Mouse (Mus musculus) regulatory T cell (primary cell): ENCODE results near the gene Sclt1.

ENCODE experiments used
- in situ Hi-C: fragments of 300-600 bp; cut with MboI, MseI; formaldehyde crosslinking; loops from one replicate; pipeline ENCODE4 v1.15.1; 2025; ENCODE audit warnings: high pct_unique_total_duplicates

The Sclt1 gene

DNA sequence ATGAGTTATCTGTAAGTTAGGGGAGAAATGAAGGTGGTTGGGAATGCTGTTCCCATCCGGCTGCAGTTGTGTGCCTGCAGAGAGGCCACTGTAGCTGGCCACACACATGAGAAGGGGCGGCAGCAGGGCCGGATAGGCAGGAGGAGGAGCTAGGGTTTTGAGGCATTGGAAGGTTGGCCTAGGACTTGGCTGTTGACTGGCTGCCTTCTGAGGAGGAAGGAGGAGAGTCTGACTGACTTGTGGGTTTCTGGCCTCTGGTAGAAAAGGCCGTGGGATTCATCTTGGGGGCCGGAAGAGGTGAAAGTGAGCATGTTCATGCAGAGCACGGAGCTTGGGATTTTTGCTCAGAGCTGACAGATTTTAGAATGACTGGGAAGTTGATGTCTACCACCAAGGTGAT is 154.7 kb downstream of the Sclt1 start:
- in situ Hi-C loops, result no loop called here

DNA sequence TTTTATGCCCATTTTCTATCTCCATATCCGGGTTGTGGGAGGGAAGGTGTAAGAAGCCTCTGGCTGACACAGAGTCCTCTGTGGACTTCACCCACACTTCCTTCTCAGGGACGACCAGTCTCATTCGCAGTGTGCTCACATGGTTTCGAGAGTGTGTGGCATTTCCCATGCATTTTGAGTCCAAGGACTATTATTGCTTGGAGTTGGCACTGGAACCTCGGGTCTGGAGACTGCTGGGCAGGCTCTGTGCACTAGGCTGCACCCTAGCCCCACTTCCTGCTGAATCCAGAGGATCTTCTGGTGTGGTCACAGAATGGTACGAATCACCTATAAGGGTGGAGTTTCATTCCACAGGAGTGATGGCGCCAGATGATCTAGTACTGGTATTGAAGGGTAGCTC is 155.4 kb downstream of the Sclt1 start:
- in situ Hi-C loops, result no loop called here

DNA sequence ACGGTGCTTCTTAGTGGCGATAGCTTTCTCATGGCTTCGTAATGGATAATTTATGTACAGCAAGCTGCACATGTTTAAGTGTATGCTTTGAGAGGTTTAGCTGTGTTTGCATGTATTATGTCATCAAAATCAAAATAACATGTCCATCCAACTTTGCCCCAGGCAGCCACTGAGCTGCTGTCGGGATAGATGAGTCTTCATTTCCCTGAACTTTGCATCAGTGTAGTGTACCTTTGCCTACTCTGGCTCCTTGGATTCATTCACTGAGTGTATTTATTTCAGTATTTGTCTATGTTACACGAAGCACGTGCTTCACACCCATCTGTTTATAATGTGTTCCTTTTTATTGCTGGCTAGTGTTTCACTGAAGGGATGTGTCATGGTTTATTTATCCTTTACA is 156.0 kb downstream of the Sclt1 start:
- in situ Hi-C loops, result no loop called here

DNA sequence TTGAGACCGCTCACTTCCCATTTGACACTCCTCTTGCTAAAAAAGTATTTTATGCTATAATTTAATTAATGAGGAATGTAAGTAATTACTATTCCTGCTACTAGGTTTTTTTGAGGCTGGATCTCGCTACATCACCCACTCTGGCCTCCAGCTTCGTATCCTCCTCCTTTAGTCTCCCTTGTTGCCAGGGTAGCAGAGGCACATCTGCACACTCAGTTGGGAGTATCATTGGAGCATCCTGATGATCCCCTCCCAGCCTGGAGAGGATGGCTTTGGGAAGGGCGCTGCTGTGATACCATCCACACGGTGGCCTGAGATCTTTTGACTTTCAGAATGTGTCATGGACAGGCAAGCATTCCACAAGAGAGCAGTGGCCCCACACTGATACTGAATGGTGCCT is 156.8 kb downstream of the Sclt1 start:
- in situ Hi-C loops, result no loop called here

DNA sequence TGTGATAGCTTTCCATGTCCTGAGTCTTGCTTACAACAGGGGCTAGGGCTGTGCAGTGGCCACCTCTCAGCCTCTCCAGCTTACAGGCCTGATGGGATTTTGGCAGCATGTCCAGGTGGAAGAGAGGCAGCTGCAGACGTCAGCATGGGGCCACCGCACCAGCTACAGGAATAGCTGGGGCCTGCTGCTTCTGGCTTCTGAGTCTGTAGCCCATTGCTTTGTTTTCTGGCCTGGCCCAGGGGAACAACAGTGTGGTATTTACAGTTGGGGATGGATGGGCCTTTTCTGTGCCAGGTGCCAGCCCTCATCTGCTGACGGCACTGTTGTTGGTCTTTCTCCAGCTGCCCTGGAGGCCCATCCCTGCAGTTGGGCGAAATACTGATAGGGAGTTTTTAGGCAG is 158.7 kb downstream of the Sclt1 start:
- in situ Hi-C loops, result no loop called here

DNA sequence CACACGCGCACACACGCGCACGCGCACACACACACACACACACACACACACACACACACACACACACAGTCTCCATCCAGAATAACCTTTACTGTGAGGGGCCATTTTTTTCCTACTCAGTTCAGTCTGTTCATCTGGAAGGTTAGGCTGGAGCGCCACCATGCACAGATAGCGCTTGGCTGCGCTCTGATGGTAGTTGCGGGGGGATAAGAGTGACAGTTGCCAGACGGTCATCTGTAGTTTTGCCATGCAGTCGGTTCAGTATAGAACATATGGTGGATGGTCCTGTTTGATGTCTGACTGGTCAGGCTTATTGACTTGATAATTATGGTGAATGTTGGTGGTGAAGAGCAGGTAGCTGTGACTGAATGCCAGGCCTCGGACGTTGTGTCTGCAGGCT is 159.2 kb downstream of the Sclt1 start:
- in situ Hi-C loops, result no loop called here

DNA sequence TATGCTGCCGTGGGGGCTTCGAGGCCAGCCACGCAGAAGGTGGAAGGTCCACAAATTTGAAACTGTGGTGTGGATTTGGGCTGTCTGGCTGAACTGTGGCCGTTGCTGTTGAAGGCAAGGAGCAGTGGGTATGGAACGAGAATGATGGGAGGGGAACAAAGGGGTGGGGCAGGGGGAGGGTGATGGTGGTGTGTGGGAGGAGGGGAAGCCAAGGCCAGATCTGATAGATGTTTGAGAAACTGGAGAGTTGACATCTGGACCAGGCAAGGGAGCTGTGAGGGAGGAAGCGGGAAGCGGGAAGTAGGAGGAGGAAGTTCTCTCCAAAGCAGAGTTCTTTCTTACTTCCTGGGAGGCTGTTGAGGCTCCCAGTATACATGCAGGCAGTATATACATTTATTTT is 160.1 kb downstream of the Sclt1 start:
- in situ Hi-C loops, result no loop called here

DNA sequence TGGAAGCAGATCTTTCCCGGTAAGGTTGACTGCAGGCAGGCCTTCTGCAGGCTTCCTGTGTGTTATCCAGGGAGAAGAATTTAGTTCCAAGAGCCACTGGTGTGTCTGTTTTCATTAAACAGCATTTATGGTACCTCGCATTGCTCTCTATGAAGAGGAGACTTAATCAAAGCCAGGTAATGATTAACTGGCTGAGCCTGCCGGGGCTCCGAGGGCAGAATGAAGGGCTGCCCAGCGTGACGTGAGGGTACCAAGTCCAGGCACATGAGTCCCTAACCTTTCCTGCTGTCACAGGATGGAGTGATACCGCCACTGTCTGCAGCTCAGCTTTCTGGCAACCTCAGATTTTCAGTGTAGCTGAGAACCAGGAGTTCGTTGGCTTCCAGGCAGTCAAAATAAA is 160.9 kb downstream of the Sclt1 start:
- in situ Hi-C loops, result no loop called here

DNA sequence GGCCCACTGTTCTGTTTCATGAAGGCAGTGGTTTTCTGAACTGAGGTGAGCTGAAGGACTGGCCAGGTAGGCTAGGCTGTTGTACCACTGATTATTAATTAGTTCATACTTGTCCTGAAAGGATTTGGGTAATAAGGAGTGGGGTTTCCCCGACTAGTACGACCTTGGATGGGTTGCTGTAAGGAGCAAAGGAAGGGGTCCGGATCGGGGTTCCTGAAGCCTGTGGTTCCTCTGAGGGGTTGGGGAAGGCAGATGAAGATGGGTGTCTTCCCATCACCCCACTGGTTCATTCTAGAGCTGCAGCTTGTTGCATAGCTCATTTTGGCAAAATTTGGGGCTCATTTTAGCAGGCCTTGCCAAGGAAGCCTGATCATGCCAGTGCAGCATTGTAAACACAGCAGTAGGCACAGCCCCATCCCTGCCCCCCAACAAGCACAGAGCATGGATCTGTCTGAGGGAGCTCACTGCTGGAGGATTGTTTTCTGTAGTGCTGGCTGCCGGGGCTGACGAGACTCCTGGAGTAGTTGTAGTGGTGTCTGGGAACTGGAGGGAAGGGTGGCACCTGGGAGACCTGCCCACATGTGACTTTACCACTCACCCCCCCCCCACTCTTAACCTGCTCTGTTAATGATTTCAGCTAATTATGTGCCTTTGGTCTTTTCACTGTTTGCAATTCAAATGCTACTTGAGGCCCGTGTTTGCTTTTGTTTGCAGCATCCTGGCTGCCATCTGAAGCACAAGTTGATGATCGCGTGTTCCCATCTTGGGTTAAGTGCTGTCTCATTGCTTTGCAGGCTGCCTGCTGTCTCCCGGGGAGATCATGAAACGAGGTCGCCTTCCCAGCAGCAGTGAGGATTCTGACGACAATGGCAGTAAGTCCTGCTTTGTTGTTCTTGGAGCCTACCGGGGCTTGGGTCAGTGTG is 161.7 kb downstream of the Sclt1 start:
- in situ Hi-C loops, result no loop called here

DNA sequence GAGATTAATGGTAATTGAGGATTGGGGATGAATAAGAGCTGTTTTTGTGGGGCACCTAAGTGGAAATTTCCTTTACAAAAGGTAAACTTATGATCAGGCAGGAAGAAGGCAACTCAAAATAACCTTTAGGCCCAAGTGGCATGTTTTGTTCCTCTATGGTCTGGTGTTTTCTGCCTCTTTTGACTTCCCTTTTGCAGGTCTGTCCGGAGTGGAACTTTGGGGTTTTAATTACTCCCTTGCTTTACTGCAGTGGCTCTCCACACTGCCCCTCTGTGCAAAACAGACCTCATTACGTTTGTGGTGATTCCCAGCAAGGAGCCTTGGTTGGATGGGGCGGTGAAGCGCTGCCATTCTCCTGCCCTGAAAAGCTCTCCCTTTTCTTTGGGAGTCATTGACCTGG is 162.4 kb downstream of the Sclt1 start:
- in situ Hi-C loops, result no loop called here

DNA sequence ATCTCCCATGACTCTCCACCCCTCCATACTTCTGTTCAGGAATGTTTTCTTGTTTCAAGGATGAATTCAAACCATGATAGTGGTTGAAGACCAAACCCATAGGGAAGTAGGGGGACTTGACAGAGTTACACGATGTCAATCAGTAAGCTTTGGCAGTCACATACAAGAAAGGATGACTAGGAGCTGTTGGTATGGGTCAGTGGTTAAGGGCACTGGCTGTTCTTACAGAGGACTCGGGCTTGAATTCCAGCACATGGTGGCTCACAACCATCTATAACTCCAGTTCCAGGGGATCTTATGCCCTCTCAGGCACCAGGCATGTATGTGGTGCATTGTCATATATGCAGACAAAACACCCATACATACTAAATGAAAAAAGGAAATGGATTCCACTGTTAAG is 165.1 kb downstream of the Sclt1 start:
- in situ Hi-C loops, result no loop called here
